Mouse (Mus musculus) limb, embryonic 10.5 days (tissue): ENCODE measurements around the gene Cttnbp2. TPM values are rescaled to one million over a fixed set of nuclear protein-coding genes. Genes with fewer than 3 reads are reported as not detected.
A peak's percentile ranks its signal among the peaks of the same experiment; 100 is the strongest.

ENCODE experiments used
- DNase-seq: peaks from one replicate; pipeline ENCODE4 v3.0.0-alpha.2; 2017; ENCODE audit warnings: low spot score
- H3K27ac ChIP-seq: fragments of 300-500 bp; sonication (generic); 2 replicates; pipeline ENCODE4 v1.5.1; 2016; ENCODE audit warnings: mild to moderate bottlenecking
- H3K27me3 ChIP-seq: fragments of 300-500 bp; sonication (generic); 2 replicates; pipeline ENCODE4 v1.6.1; 2016; ENCODE audit warnings: low read depth, mild to moderate bottlenecking; ENCODE audit not compliant: poor library complexity, severe bottlenecking
- H3K36me3 ChIP-seq: fragments of 300-500 bp; sonication (generic); 2 replicates; pipeline ENCODE4 v1.6.1; 2016; ENCODE audit warnings: mild to moderate bottlenecking, moderate library complexity
- H3K4me1 ChIP-seq: fragments of 300-500 bp; sonication (generic); 2 replicates; pipeline ENCODE4 v1.6.1; 2016
- H3K4me3 ChIP-seq: fragments of 300-500 bp; sonication (generic); 2 replicates; pipeline ENCODE4 v1.5.1; 2016; ENCODE audit warnings: mild to moderate bottlenecking, moderate library complexity
- H3K9me3 ChIP-seq: fragments of 300-500 bp; sonication (generic); replicated peaks from 2 replicates; pipeline ENCODE4 v1.6.1; 2016; ENCODE audit warnings: mild to moderate bottlenecking
- WGBS: fragments of 180-500 bp; shearing (Covaris S2); methylation state at CpG from one replicate; pipeline ENCODE4 v1.1.7; 2016; 5-methylcytosine and 5-hydroxymethylcytosine counted together
- polyA plus RNA-seq: library from polyadenylated mRNA; unstranded; fragments of >200 nt; fragmentation: Nextera tagmentation; extraction: Ambion mirVana; gene quantifications from 2 replicates; pipeline ENCODE4 v1.2.1, GENCODE M21; 2016

Cttnbp2 gene
- polyA plus RNA-seq: 16.0 and 20.2 TPM in 2 replicates

GRCm38 (mm10) chr6:18514480-18515352 lies at the start of gene Cttnbp2:
Gene Cttnbp2 (minus strand): TSS chr6:18514843.
- H3K27ac ChIP-seq: peak within 1 kb of the TSS; percentile 91
- WGBS: 1% methylated on average over 68 of the region's 70 CpGs

GRCm38 (mm10) chr6:18559019-18559418 lies 44.4 kb upstream of the Cttnbp2 start:
- H3K27me3 ChIP-seq: no peaks in the 10 kb centered on the region
- no peak overlapping the region for H3K4me3 ChIP-seq
- 86% methylated on average over 1 of the region's 1 CpGs for WGBS
- no peak overlapping the region for H3K27ac ChIP-seq
- no peaks in the 10 kb centered on the region for H3K4me1 ChIP-seq
- no peak for DNase-seq
- no peaks in the 10 kb centered on the region for H3K36me3 ChIP-seq
- H3K9me3 ChIP-seq: no peaks in the 10 kb centered on the region

More at GRCm38 (mm10) chr6:18514480-18515352, at the start of gene Cttnbp2:
- H3K9me3 ChIP-seq: no peaks in the 10 kb centered on the region
- H3K36me3 ChIP-seq: no peaks in the 10 kb centered on the region
- H3K4me3 ChIP-seq: peak within 1 kb of the TSS; percentile 88
- H3K4me1 ChIP-seq: peaks cover 38% of the 10 kb centered on the region
- peak; percentile 86 for DNase-seq
- H3K27me3 ChIP-seq: no peaks in the 10 kb centered on the region

- WGBS: 74% methylated on average over 24 of the region's 24 CpGs
- Histone ChIP-seq H3K9me3 (no peaks in the 10 kb centered on the region), H3K4me3 (no peak overlapping the region), H3K4me1 (no peaks in the 10 kb centered on the region), H3K36me3 (no peaks in the 10 kb centered on the region), H3K27me3 (no peaks in the 10 kb centered on the region), H3K27ac (no peak overlapping the region)
- DNase-seq: no peak
Observed at GRCm38 (mm10) chr6:18547516-18548465, 33.1 kb upstream of the Cttnbp2 start.

GRCm38 (mm10) chr6:18543878-18544277 lies 29.2 kb upstream of the Cttnbp2 start:
- H3K4me1 ChIP-seq: peaks cover 6% of the 10 kb centered on the region
- H3K4me3 ChIP-seq: no peak overlapping the region
- no peaks in the 10 kb centered on the region for H3K9me3 ChIP-seq
- DNase-seq: no peak
- H3K27me3 ChIP-seq: no peaks in the 10 kb centered on the region
- no peaks in the 10 kb centered on the region for H3K36me3 ChIP-seq
- WGBS: 80% methylated on average over 2 of the region's 2 CpGs
- H3K27ac ChIP-seq: no peak overlapping the region

GRCm38 (mm10) chr6:18540396-18540795 lies 25.8 kb upstream of the Cttnbp2 start:
- Histone ChIP-seq H3K4me1 (peaks cover 6% of the 10 kb centered on the region), H3K9me3 (no peaks in the 10 kb centered on the region), H3K36me3 (no peaks in the 10 kb centered on the region), H3K27me3 (no peaks in the 10 kb centered on the region), H3K4me3 (no peak overlapping the region), H3K27ac (no peak overlapping the region)
- DNase-seq: no peak
- 18% methylated on average over 4 of the region's 4 CpGs for WGBS

GRCm38 (mm10) chr6:18530394-18530793 lies 15.8 kb upstream of the Cttnbp2 start:
- H3K4me3 ChIP-seq: no peak overlapping the region
- no peaks in the 10 kb centered on the region for H3K4me1 ChIP-seq
- 89% methylated on average over 3 of the region's 3 CpGs for WGBS
- H3K27me3 ChIP-seq: no peaks in the 10 kb centered on the region
- H3K27ac ChIP-seq: no peak overlapping the region
- H3K9me3 ChIP-seq: no peaks in the 10 kb centered on the region
- no peaks in the 10 kb centered on the region for H3K36me3 ChIP-seq
- no peak for DNase-seq

GRCm38 (mm10) chr6:18517626-18518025 lies 3.0 kb upstream of the Cttnbp2 start:
- 74% methylated on average over 2 of the region's 2 CpGs for WGBS
- no peaks in the 10 kb centered on the region for H3K36me3 ChIP-seq
- H3K9me3 ChIP-seq: no peaks in the 10 kb centered on the region
- no peaks in the 10 kb centered on the region for H3K27me3 ChIP-seq
- peaks cover 38% of the 10 kb centered on the region for H3K4me1 ChIP-seq
- no peak overlapping the region for H3K4me3 ChIP-seq
- no peak for DNase-seq
- no peak overlapping the region for H3K27ac ChIP-seq

- Histone ChIP-seq H3K27ac (peak overlapping the region; percentile 91), H3K27me3 (no peaks in the 10 kb centered on the region), H3K4me3 (peak overlapping the region; percentile 88), H3K36me3 (no peaks in the 10 kb centered on the region), H3K4me1 (peaks cover 38% of the 10 kb centered on the region), H3K9me3 (no peaks in the 10 kb centered on the region)
- under 1% methylated on average over 28 of the region's 28 CpGs for WGBS
- peak; percentile 49 for DNase-seq
Observed at GRCm38 (mm10) chr6:18513611-18514473, 801 bp downstream of the Cttnbp2 start.

GRCm38 (mm10) chr6:18511886-18512285 lies 2.8 kb downstream of the Cttnbp2 start:
- H3K27me3 ChIP-seq: no peaks in the 10 kb centered on the region
- DNase-seq: no peak
- H3K9me3 ChIP-seq: no peaks in the 10 kb centered on the region
- no peak overlapping the region for H3K4me3 ChIP-seq
- H3K4me1 ChIP-seq: peaks cover 36% of the 10 kb centered on the region
- H3K27ac ChIP-seq: no peak overlapping the region
- WGBS: 88% methylated on average over 6 of the region's 6 CpGs
- no peaks in the 10 kb centered on the region for H3K36me3 ChIP-seq

- no peaks in the 10 kb centered on the region for H3K9me3 ChIP-seq
- WGBS: 81% methylated on average over 2 of the region's 2 CpGs
- no peaks in the 10 kb centered on the region for H3K36me3 ChIP-seq
- no peak overlapping the region for H3K27ac ChIP-seq
- H3K4me3 ChIP-seq: no peak overlapping the region
- no peak for DNase-seq
- peaks cover 7% of the 10 kb centered on the region for H3K4me1 ChIP-seq
- H3K27me3 ChIP-seq: no peaks in the 10 kb centered on the region
Observed at GRCm38 (mm10) chr6:18508036-18508435, 6.6 kb downstream of the Cttnbp2 start.

GRCm38 (mm10) chr6:18499833-18500232 lies 14.8 kb downstream of the Cttnbp2 start:
- H3K9me3 ChIP-seq: no peaks in the 10 kb centered on the region
- H3K4me3 ChIP-seq: no peak overlapping the region
- no peak overlapping the region for H3K27ac ChIP-seq
- H3K27me3 ChIP-seq: no peaks in the 10 kb centered on the region
- no peaks in the 10 kb centered on the region for H3K4me1 ChIP-seq
- WGBS: 69% methylated on average over 5 of the region's 5 CpGs
- peaks cover 9% of the 10 kb centered on the region for H3K36me3 ChIP-seq
- DNase-seq: no peak

- Histone ChIP-seq H3K9me3 (no peaks in the 10 kb centered on the region), H3K36me3 (peaks cover 9% of the 10 kb centered on the region; the same call in 1 of the 2 replicates), H3K4me3 (no peak overlapping the region), H3K27me3 (no peaks in the 10 kb centered on the region), H3K4me1 (peaks cover 5% of the 10 kb centered on the region), H3K27ac (no peak overlapping the region)
- no peak for DNase-seq
- 81% methylated on average over 1 of the region's 1 CpGs for WGBS
Observed at GRCm38 (mm10) chr6:18492977-18493376, 21.7 kb downstream of the Cttnbp2 start.
